Mouse (Mus musculus): ENCODE data around the gene Klhl5. TPM values are rescaled to one million over a fixed set of nuclear protein-coding genes. Genes with fewer than 3 reads are reported as not detected.

The Klhl5 gene
- 10 to 100 TPM; 20.1 to 21.1 TPM for total RNA-seq (2021)
- long read RNA-seq, experiment 1, transcript Klhl5-204 (11 exons, 3,149 nt) = major isoform, 24 of 33 reads
- long read RNA-seq, experiment 1, partial matches to known transcripts = 3 of 33 reads
- long read RNA-seq, experiment 1, other reads (novel, unspliced or antisense) = 6 of 33 reads
- long read RNA-seq, experiment 2, transcript Klhl5-204 (11 exons, 3,149 nt) = major isoform, 16 of 30 reads
- long read RNA-seq, experiment 2, partial matches to known transcripts = 6 of 30 reads
- long read RNA-seq, experiment 2, other reads (novel, unspliced or antisense) = 8 of 30 reads

- DNase-seq (ENCODE audit: low spot score in 2 of 2) = peak; percentile 87 to 92
Measured at GRCm38 (mm10) chr5:65106876-65107772, at the start of gene Klhl5. TSS of gene Klhl5 (plus strand) at chr5:65107539.

- no peak for DNase-seq (ENCODE audit: low spot score in 2 of 2)
Measured at GRCm38 (mm10) chr5:65057596-65057995, 49.7 kb upstream of the Klhl5 start.

- no peak for DNase-seq (ENCODE audit: low spot score in 2 of 2)
Measured at GRCm38 (mm10) chr5:65059806-65060205, 47.5 kb upstream of the Klhl5 start.

DNA sequence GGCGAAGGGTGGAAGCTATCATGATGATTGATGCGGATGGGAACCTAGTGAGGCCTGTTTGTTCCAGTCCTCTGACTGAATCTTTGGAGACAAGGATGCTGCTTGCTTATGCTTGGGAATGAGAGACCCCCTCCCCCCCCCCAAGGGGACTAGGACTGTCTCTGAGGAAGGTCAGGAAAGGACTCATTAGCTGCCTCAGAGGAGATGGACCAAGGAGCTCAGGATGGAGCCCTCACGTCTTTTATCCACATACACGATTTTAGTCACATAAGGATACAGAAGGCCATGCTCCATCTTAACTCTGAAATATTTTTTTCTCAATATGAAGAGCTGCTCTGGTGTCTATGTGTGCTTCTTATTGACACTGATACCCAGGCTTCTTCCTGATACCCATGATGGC, 45.1 kb upstream of the Klhl5 start:
- no peak for DNase-seq (ENCODE audit: low spot score in 2 of 2)

DNA sequence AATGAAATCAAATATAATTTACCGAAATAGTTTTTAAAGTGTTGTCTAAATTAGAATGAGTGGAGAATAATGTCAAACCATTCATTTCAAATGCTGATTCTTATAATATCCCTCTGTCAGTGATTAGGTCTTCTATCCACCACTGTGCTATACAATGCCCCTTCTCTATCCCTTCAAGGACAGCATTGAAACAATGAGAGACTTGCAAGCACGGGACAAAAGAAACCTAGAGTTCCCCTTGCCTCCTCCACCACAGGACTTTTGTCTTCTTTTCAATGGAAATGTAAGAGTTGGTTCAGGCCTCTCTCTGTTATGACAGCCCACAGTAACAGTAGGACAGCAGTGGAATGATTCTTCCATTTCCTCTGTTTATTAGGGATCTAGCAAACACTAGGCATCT, 44.1 kb upstream of the Klhl5 start:
- DNase-seq (ENCODE audit: low spot score in 2 of 2) = no peak

DNA sequence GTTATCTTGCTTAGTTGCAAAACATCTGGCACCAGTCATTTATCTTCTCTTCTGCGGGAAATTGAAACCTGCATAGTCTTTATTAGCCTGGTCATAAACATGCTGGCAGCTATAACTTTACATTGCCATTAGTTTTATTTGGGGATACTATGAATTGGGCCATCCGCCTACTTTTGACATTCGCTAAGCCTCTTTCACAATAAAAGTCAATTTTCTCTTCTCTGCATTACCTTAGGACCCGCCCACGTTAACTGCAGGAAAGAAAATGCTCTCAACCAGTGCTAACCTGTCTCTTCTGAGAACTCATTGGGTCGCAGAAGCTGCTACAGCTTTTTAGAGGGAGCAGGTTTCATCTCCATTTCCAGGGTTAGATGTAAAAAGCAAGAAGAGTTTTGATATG, 39.2 kb upstream of the Klhl5 start:
- DNase-seq (ENCODE audit: low spot score in 2 of 2) = no peak

DNA sequence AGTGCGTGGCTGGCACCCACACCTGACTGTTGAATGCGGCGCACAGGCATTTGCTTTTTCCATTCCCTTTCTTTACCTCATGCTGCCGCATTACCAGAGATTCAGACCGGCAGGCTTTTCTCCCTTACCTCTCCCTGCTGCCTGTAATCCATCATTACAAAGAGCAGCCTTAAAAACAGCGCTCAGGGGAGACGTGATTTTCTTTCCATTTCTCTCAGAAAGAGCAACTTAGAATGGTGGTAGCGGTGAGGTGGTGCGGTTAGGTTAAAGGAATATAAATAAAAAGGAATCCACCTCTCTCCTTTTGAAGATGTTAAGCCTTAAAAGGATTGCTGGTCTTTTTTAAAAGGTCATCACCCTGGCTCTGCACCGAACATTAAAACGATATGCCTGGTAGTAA, 37.5 kb upstream of the Klhl5 start:
- DNase-seq (ENCODE audit: low spot score in 2 of 2) = no peak

DNA sequence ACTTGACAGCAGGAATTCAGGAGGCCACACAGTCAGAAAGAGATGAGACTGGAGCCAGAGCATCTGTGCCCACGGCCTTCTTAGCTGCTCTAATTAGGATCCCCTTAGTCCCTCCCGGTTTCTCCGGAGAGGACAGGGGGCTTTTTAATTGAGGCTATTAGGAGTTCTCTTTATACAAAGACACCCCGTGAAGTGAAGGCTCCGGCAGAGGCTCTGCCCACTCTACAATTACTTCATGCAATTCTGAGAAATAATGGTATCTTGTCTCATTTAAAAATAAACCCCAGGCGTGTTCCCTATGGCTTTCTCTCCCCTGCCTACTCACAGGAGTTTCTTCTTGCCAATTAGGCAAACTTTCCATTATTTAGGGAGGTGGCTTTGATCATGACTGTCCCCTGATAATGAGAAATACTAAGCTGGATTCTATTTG, 35.6 kb upstream of the Klhl5 start:
- DNase-seq (ENCODE audit: low spot score in 2 of 2) = no peak

GRCm38 (mm10) chr5:65073247-65073646, 34.1 kb upstream of the Klhl5 start:
- DNase-seq (ENCODE audit: low spot score in 2 of 2) = no peak

DNA sequence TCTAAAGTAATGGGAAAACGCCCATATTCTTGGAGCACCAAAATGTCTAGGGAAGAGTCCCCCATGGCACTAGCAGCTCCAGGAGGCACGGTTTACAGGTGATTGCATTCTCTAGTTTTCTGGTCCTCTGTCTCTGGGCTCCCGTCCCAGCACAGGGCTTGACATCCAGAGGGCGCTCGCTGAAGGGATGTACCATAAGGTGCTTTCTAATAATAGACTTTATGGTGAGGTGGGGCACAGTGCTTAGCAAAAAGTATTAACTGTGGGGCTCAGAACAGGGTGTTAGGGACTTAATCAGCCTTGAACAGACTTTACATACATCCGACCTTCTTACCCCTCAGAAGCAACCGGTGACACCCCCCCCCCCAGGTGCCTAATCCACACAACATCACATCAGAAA, 32.6 kb upstream of the Klhl5 start:
- no peak for DNase-seq (ENCODE audit: low spot score in 2 of 2)

GRCm38 (mm10) chr5:65076087-65076486, 31.3 kb upstream of the Klhl5 start:
- DNase-seq (ENCODE audit: low spot score in 2 of 2) = no peak

DNA sequence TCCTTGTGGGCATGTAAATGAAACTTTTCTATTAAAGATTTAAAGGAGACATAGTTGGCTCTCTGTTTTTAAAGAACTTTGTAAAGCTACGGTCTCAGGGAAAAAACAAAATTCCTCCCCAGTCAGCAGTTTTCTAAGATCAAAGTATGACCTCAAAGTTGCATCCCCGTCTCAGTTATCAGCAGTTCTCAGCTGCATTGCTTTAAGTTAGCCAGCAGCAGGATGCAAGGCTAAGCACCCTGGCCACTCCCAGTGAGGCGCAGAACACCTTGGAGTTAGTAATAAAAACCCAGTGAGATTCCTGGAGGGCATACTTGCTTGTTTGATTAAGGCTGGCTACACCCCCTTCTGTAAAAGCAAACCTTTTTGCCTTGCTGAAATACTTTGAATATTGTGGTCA, 30.6 kb upstream of the Klhl5 start:
- no peak for DNase-seq (ENCODE audit: low spot score in 2 of 2)

- no peak for DNase-seq (ENCODE audit: low spot score in 2 of 2)
Measured at GRCm38 (mm10) chr5:65078081-65078480, 29.3 kb upstream of the Klhl5 start.

- DNase-seq (ENCODE audit: low spot score in 2 of 2) = no peak
Measured at GRCm38 (mm10) chr5:65079881-65080280, 27.5 kb upstream of the Klhl5 start.

DNA sequence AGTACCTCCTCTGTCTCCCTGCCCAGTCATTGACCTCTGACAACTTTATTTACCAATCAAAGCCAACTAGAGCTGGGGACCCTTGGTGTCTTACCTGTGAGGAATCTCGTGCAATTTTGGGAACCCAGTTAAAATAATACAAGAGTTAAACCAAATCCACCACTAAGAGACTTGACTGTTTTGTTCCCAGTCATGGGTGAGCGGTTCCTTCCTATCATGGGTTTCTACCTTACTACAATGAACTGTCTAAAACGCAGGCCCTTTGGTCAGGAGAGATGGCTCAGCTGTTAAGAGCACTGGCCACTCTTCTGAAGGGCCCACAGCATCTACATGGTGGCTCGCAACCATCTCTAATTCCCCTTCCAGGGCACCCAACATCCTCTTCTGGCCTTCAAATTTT, 25.5 kb upstream of the Klhl5 start:
- DNase-seq (ENCODE audit: low spot score in 2 of 2) = no peak

- DNase-seq (ENCODE audit: low spot score in 2 of 2) = no peak
Measured at GRCm38 (mm10) chr5:65086522-65086921, 20.8 kb upstream of the Klhl5 start.

DNA sequence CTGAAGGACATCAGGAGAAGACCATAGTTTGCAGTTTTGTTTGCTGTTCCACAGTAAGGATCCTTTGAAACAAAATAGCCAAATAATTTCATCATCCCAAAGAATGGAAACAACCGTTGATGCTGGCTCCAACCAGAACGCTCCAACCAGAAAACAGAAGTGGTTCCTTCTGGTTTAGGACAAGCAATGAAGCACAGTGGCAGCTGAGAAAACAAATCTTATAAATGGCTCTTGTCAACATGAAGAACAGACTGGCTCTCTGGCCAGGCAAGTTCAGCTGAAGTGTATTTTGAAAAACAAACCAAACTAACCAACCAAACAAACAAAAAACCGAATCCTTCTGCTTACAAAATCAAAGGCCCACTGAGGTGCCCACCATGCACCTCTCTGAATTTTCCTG, 17.6 kb upstream of the Klhl5 start:
- no peak for DNase-seq (ENCODE audit: low spot score in 2 of 2)

GRCm38 (mm10) chr5:65091184-65091858, 16.0 kb upstream of the Klhl5 start:
- DNase-seq (ENCODE audit: low spot score in 2 of 2) = no peak

DNA sequence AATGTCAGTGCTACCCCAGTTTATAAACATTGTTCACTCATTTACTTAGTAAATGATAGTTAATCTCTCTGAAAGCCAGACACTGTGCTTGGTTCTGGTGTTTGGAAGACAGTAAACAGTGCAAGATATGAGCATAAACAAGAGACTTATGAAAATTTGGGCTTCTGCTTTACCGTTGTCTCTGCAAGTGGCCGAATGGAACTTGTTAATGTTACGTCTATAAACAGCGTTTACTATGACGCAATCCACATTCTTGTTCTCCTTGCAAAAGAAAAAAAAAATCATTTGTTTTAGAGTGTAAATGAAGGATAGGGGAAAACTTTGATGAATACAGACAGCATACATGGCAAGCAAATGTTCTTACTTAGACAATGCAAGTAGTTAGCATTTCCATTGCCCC, 15.4 kb upstream of the Klhl5 start, which contains the start of gene Tmem156:
Gene Tmem156 (minus strand): TSS at position 212 of the 400 bp plus-strand sequence.
- DNase-seq (ENCODE audit: low spot score in 2 of 2) = no peak

- DNase-seq (ENCODE audit: low spot score in 2 of 2) = no peak
Measured at GRCm38 (mm10) chr5:65093769-65094168, 13.6 kb upstream of the Klhl5 start.

GRCm38 (mm10) chr5:65094902-65095545, 12.3 kb upstream of the Klhl5 start:
- DNase-seq (ENCODE audit: low spot score in 2 of 2) = no peak
